Mouse (Mus musculus): Measurements from ENCODE around the gene Fto. TPM values are rescaled to one million over a fixed set of nuclear protein-coding genes. Genes with fewer than 3 reads are reported as not detected.

The Fto gene
- total RNA-seq, 2 experiments from 2014 or later = 79.7 to 83.3 TPM

GRCm38 (mm10) chr8:91510716-91511115 lies 197.4 kb downstream of the Fto start:
- DNase-seq = no peak
- intact Hi-C loops (cut with DNase I) = no loop called here

DNA sequence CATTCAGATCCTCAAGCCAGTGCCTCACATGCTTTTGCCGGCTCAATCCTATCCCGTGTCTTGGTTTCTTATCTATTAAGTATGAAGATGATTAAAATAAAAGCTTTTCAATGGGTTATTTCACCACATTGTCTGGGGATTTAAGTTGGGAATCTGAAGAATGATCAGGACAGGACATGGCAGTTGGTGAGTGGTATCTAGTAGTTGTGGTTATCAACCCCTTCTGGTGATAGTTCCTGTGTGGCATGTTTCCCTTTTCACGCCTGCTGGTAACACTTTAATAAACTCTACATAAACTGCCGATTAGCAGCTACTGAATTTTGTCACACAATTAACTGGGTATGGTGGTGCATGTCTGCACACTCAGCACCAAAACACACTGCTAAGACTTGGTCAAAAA lies 198.6 kb downstream of the Fto start:
- intact Hi-C loops (cut with DNase I) = no loop called here
- no peak for DNase-seq

DNA sequence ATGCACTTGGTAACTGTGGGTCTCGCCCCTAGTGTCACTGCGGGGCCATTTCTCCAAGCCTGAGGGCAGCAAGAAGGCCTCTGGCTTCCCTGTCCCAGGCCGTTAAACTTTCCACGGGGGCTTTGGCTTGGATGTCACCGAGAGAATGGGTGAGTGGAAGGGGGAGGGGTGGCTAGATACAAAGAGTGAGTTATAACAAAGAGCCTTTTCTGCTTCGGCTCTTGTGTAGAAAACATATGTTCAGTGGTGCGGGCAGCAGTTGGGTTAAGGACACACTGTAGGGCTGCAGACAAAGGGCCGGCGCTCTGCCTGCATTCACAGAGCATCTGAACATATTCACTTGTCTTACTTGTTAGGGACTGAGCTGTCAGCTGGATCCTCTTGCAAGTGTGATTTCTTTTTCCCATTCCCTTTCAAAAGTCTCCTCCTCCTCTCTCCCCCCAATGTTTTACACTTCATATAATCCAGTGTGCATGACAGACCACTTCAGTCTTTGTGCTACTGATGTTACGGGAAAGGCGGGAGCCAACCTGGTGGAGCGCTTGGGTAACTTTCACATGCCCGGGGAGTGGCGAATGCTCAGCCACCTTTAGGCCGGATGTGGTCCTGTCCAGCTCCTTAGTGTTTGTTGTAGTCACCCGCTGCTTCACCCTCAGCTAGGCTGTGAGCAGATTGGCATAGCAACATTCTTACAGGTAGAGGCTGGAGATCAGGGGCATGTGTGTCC lies 201.6 kb downstream of the Fto start:
- intact Hi-C loops (cut with DNase I) = no loop called here
- no peak for DNase-seq

GRCm38 (mm10) chr8:91516422-91516821 lies 203.1 kb downstream of the Fto start:
- DNase-seq = no peak
- intact Hi-C loops (cut with DNase I) = no loop called here

DNA sequence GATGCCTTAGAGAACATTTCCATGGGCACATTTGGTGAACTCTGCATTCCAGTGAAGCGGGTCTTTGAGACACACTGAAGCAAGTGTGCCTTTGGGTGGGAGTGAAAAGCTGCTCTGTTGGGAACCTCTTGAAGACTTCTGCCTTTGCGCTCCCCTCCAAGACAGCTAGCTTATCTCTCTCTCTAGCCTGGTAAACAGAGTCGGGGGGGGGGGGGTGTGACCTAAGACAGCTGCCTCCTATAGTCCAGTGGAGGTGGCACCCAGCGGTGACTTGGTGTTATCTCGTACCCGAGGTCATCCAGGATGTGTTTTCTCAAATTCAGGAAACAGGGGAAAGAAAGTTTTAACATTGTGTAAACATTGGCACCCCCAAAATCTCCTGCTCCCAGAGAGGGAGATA lies 204.8 kb downstream of the Fto start:
- intact Hi-C loops (cut with DNase I) = no loop called here
- no peak for DNase-seq

GRCm38 (mm10) chr8:91522201-91522600 lies 208.9 kb downstream of the Fto start:
- DNase-seq = no peak
- intact Hi-C loops (cut with DNase I) = no loop called here

- no peak for DNase-seq
- intact Hi-C loops (cut with DNase I) = no loop called here
Observed at GRCm38 (mm10) chr8:91524056-91524864, 210.9 kb downstream of the Fto start.

- no peak for DNase-seq
- intact Hi-C loops (cut with DNase I) = no loop called here
Observed at GRCm38 (mm10) chr8:91524865-91525250, 211.5 kb downstream of the Fto start.

DNA sequence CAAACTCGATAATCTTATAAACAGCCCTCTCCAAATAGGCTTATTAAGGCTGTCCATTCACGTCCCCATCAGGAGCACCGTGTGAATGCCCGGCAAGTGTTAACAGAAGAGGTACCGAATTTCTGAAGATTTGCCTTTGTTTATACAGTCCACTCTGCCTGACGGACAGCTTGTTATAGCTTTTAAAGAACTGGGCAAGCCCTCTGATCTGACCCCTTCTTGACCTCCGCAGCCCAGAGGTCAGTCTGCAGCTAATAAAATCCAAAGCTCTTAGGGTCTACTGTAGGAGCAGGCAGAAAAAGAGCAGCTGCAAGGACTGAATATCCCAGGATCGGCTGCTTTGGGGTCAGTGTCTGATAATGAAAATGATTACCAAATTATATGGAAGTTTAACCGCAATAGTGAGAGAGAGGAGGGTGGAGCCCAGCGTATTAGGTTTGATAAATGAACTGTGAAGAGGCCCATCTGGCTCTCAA lies 212.1 kb downstream of the Fto start:
- intact Hi-C loops (cut with DNase I) = no loop called here
- DNase-seq = no peak

- intact Hi-C loops (cut with DNase I) = loop anchor here (2.0 kb wide), 1 partner anchor 40 kb away; no protein-coding TSS in a partner anchor
Observed at GRCm38 (mm10) chr8:91528967-91529366, 215.6 kb downstream of the Fto start.

DNA sequence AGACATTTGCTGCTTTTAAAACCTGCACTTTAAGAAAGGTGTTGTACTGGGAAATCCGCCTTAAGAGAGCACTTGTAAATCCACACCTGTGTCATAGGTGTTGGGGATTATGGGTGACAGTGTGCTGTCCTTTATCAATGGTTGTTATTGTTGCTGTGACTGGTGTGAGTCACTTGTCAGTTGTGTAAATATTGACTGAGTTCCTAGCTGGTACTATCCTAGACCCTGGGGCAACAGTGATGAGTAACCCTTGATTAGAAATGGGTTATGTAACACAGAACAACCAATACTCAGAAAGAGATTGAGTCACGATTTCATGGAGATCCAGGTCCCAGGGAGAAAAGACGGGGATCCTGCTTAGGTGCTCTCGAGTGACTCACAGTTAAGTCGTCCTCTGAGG lies 216.4 kb downstream of the Fto start:
- intact Hi-C loops (cut with DNase I) = loop anchor here (2.0 to 5.0 kb wide), 3 partner anchors 41 to 823 kb away; no protein-coding TSS in a partner anchor
- no peak for DNase-seq

More at GRCm38 (mm10) chr8:91528967-91529366, 215.6 kb downstream of the Fto start:
- DNase-seq = peak; percentile 39 to 46

DNA sequence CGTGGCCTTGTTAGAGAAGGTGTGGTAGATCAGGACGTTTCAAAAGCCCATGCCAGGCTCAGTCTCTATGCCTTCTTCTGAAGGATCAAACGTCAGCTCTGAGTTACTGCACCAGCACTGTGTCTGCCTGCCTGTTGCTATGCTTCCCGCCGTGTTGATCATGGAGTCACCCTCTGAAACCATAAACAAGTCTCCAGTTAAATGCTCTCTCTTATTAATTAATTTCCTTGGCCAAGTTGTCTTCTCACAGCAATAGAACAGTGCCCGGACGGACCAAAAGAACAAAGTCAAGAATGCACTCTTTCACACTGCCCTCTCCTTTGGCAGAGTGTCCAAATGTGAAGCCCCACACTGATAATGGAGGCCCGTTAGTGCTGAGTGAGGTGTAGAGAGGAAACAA lies 217.3 kb downstream of the Fto start:
- intact Hi-C loops (cut with DNase I) = loop anchor here (5.0 kb wide), 2 partner anchors 153 to 822 kb away; no protein-coding TSS in a partner anchor
- no peak for DNase-seq

- intact Hi-C loops (cut with DNase I) = loop anchor here (2.0 to 5.0 kb wide), 3 partner anchors 155 to 820 kb away; no protein-coding TSS in a partner anchor
- peak; percentile 85 to 92 for DNase-seq
Observed at GRCm38 (mm10) chr8:91531971-91532370, 218.6 kb downstream of the Fto start.

- intact Hi-C loops (cut with DNase I) = loop anchor here (2.0 to 5.0 kb wide), 3 partner anchors 156 to 819 kb away; no protein-coding TSS in a partner anchor
- no peak for DNase-seq
Observed at GRCm38 (mm10) chr8:91532671-91533436, 219.5 kb downstream of the Fto start.

DNA sequence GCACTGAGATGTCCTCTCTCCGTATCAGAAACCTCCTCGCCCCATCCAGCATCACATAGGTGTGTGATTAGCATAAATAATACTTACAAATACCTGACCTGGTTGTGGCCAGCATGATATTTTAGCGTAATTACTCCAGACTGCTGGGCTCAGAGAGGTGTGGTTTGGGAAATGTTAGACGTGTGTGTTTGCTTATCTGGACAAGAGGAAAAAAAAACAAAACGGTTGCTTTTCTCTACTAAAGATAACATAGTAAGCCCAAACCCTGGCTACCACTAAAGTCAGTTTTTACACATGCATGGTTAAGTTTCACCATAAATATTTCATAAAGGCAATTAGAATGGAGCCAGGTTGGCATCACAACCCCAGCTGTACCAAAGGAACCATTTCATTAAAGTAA lies 221.4 kb downstream of the Fto start:
- no peak for DNase-seq
- intact Hi-C loops (cut with DNase I) = loop anchor here (5.0 kb wide), 2 partner anchors 157 to 818 kb away; no protein-coding TSS in a partner anchor

DNA sequence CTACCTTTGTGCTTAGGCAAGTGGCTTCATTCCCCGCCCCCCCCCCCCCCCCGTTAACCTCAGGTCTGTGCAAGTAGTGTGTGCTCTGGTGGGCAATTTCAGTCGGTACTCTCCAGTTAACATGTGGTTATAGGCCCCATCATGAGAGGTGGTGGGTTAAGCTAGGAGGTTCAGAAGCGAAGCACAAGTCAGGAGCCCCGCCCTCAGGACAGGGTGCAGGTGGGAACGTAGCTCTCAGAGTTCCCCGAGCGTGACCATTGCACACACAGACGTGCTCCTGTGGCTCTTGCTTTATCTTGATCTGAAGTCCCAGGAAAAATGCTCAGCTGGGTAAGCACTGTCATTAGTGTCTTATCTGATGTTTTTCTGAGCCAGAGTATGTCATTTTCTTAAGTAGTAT lies 224.8 kb downstream of the Fto start:
- no peak for DNase-seq
- intact Hi-C loops (cut with DNase I) = no loop called here

GRCm38 (mm10) chr8:91538892-91539291 lies 225.6 kb downstream of the Fto start:
- no peak for DNase-seq
- intact Hi-C loops (cut with DNase I) = no loop called here

- intact Hi-C loops (cut with DNase I) = no loop called here
- DNase-seq = no peak
Observed at GRCm38 (mm10) chr8:91539586-91539985, 226.3 kb downstream of the Fto start.

GRCm38 (mm10) chr8:91541229-91541628 lies 227.9 kb downstream of the Fto start:
- intact Hi-C loops (cut with DNase I) = no loop called here
- no peak for DNase-seq

- intact Hi-C loops (cut with DNase I) = no loop called here
Observed at GRCm38 (mm10) chr8:91545561-91545960, 232.2 kb downstream of the Fto start.

GRCm38 (mm10) chr8:91546599-91546998 lies 233.3 kb downstream of the Fto start:
- intact Hi-C loops (cut with DNase I) = no loop called here
- peak; percentile 29 to 33 for DNase-seq

More at GRCm38 (mm10) chr8:91545561-91545960, 232.2 kb downstream of the Fto start:
- DNase-seq = no peak
